Mouse (Mus musculus) layer of hippocampus, postnatal 36 days (tissue): ENCODE data around the gene Mapk1. TPM values are rescaled to one million over a fixed set of nuclear protein-coding genes. Genes with fewer than 3 reads are reported as not detected.
A peak's percentile ranks its signal among the peaks of the same experiment; 100 is the strongest.

ENCODE experiments used
- DNase-seq, 2 experiments: peaks; one replicate each; pipeline ENCODE4 v3.0.0; 2022
- total RNA-seq, 2 experiments: library from RNA; stranded (reverse); gene quantifications; 2 replicates each; pipeline ENCODE4 v1.2.3; 2021

The Mapk1 gene
- total RNA-seq, 2 experiments from 2014 or later: 522 to 529 TPM

- DNase-seq: no peak
Observed at GRCm38 (mm10) chr16:17018071-17018470, 34.9 kb downstream of the Mapk1 start.

DNA sequence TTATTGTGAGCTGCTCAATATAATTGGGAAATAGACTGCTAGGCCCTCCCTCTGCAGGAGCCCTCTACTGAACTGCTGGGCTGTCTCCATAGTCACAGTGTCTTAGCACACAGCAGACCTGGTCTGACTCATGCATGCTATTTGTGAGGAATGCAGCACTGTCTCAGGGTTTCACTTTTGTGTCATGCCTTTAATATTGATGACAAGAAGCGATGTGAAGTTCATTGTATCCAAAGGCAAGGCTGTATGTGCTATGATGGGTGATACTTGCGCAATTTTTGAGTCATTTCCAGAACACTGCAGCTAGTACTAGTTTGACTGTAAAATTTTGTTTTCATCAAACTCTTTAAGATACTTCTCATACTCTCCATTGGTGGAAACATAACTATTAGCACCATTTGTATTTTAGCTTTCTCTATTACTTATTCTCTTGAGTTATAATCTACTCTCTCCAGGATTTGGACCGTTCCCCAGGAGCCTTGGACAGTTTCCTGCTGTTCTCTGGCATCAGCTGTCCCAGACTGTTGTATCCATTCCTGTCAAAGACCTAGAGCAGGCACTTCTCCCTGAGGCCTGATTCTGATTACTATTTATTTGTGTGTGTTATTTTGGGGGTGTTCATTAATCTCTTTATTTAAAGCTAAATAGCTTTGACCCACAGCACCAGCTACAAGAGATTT, 41.4 kb downstream of the Mapk1 start:
- DNase-seq: peak in 1 of 2 experiments; percentile 27

DNA sequence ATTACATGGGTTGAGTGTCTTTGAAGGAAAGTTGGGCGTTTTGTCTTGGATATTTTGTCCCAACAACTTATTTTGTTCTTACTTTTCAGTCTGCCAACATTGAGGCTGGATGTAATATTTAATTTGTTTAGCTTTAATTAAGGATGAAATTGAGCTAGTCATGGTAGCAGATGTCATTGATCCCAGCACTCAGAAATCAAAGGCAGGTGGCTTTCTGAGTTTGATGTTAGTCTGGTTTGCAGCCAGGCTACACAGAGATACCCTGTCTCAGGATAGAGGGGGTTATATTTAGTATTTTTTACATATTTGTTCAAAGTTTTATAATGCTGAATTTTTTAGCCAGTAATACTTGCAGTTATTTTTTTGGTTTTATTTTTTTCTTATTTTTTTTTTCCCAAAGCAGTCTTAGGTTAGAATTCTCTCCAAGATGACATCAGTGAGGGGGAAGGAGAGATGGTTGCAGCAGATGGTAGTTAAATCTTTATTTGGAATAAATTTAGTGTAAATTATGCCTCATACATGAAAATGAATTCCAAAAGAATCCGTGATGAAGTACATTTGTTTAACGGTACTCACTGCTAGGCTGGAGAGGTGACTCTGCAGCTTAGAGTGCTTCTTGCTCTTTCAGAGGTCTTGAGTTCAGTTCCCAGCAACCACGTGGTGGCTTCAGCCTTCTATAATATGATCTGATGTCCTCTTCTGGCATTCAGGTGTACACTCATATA, 47.0 kb downstream of the Mapk1 start:
- DNase-seq: no peak

DNA sequence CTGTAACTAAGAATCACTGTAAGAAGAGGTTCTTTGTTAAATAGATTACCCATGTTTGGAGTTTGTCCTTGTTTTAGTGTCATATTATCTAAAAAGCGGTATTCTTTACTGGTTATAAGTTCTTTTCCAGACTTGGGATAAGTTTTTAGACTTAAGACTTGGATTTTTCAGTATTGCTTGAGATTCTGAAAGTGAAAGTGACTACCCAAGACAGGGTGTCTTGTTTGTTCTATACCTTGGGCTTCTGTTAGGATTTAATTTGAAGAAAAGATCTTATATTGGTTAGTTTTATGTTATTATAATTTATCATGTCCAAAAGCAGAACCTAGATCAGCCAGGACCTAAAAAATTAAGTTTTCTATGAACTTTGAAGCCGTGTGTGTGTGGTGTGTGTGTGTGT, 50.6 kb downstream of the Mapk1 start:
- DNase-seq: no peak

DNA sequence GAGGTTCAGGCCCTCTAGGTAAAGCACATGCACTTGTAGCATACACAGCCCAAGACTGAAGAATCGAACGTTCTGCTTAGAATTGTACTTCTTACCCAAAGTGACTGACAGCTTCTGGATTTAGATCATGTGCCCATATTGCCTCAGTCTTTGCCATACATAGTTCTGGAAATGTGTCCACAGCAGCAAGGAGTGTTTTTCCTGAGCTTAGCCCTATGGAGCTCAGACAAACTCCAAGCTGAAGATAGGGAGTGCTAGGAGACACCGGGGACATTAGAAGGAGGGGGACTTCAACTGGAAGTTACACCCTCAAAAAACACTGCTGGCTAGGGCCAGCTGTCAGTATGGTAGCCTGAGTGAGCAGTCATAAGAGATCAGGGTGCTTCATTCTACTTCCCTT, 57.5 kb downstream of the Mapk1 start:
- no peak for DNase-seq

DNA sequence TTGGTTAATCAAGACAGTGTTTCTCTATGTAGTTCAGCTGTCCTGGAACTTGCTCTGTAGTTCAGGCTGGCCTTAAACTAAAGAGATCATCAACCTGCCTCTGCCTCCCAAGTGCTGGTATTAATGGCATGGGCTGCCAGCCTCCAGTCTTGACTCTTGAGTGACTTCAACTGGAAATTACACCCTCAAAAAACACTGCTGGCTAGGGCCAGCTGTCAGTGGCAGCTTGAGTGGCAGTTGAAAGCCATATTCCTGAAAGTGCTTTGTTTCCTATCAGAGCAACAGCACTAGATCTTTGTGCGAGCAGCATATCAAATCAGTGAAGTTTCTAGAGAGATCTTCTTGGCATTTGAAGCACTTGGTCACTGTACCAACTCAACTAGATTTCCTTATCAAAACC, 58.2 kb downstream of the Mapk1 start:
- DNase-seq: no peak

GRCm38 (mm10) chr16:17044320-17044719, 61.1 kb downstream of the Mapk1 start:
- DNase-seq: no peak

- DNase-seq: no peak
Observed at GRCm38 (mm10) chr16:17045287-17045686, 62.1 kb downstream of the Mapk1 start.

DNA sequence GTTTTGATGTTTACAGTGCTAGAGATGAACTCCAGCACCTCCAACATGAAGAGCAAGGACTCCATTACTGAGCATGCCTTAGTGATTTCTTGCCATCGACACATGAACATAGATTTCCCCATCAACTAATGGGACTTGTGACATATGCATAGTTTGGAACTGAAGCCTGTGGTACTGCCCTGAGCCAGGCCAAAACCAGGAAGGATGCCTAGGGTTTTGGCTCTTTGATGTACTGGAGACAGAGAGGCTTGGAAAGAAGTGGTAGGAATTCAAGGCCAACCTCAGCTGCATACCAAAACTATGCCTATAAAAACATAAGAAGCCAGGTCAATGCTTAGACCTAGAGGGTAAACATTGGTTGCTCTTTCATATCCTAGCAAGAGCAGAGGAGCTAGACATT, 66.7 kb downstream of the Mapk1 start:
- no peak for DNase-seq

GRCm38 (mm10) chr16:17052087-17052486, 68.9 kb downstream of the Mapk1 start:
- DNase-seq: no peak

DNA sequence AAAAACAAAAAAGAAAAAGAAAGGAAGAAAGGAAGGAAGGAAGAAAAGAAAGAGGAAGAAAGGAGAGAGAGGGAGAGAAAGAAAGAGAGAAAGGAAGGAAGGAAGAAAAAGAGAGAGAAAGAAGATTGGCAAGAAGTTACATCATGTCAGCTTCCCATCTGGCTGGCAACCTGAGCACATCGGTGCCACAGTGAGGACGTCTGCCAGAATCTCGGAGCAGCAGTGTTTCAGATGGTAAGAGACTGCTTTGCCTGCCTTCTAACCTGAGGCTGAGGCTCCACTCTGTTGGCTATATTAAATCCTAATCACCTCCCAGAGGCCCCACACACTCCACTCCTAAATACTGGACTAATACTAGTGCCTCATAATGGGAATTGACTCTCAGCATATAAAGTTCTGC, 70.7 kb downstream of the Mapk1 start:
- no peak for DNase-seq

GRCm38 (mm10) chr16:17055584-17055983, 72.4 kb downstream of the Mapk1 start:
- DNase-seq: peak; percentile 46 to 51

DNA sequence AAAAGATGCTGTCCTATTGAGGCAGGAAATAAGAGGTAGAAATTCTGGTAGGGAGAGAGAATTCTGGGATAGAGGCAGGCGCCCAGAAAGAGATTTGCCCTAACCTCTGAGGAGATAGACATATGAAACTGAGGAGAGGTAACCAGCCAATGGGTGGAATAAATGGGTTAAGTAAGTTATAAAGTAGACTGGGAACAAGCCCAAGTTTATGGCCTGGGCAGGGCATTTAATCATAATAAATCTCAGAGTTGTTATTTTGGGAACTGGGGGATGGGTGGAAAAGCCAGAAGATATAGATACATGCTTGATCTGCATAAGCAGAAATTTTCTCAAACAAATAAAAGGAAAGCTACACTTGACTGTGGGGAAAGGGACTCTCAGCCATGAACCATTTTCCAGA, 79.2 kb downstream of the Mapk1 start:
- no peak for DNase-seq

DNA sequence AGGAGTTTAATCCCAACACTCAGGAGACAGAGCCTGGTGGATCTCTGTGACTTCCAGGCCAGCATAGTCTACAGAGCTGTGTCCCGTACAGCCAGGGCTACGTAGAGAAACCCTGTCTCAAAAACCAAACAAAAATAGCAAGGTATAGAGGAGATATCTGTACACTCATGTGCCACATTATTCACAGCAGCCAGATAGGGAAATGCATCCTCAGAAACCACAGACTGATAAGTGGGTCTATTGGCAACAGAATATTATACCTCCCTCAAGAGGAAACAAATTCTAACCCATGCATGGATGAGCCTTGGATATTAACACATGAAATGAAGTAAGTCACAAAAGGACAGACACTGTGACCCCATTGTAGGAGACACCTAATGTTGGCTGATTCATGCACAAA, 84.4 kb downstream of the Mapk1 start:
- no peak for DNase-seq

GRCm38 (mm10) chr16:17069511-17070443, 86.6 kb downstream of the Mapk1 start, which contains the start of gene Ypel1:
Gene Ypel1, plus strand, starts transcription at chr16:17069696.
- DNase-seq: peak; percentile 86 to 89

DNA sequence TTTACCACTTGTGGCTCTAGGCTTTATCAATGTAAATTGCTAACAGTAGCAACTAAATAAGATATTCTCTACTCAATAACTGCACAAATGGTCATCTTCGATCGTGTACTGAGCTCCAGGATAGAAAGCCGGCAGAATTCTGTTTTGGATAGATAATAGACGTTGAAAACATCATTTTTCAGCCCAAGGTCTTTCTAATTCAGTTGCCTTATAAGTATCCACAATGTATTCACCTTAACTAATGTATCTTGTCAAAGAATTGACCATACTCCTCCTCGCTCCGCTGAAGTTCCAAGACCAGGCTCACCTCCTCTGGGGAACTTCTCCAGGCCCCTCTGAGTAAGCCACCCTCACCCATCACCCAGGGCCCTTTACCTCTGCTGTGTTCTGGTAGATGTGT, 87.5 kb downstream of the Mapk1 start:
- DNase-seq: no peak

DNA sequence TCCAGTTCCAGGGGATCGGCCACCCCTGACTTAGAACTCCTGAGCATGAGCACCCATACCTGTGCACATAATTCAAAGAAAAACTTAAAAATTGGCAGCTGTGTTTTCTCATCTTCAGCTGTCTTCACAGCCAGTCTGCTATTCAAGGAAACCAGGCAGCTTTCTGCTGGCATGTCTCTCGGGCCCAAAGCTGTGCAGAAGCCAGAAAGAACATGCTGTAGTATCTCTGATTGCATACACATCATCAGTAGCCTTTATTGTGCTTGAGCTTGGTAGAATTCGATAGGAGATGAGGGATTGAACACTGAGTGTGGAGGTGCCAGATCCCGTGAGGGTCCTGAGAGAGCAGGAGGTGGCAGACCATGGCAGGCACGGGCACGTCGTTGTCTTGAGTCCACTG, 89.8 kb downstream of the Mapk1 start:
- DNase-seq: no peak

GRCm38 (mm10) chr16:17076301-17076700, 93.1 kb downstream of the Mapk1 start:
- DNase-seq: no peak

- no peak for DNase-seq
Observed at GRCm38 (mm10) chr16:17076869-17077268, 93.7 kb downstream of the Mapk1 start.

DNA sequence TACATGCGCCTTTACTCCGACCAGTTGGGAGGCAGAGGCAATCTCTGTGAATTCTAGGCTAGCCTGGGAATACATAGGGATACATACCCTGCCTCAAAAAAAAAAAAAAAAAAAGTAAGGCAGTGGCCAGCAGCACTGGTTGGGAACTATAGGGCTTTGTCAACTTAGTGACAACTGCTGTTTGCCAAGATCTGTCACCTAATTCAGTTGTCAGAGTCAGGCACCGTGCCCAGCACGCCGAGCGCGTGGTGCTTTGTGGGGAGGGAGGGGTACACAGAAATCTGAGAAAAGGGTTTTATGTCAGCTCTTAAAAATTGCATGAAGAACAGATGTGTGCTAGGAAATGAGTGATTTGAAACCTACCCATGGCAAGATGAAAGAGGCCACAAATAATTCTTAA, 94.9 kb downstream of the Mapk1 start:
- peak; percentile 58 to 72 for DNase-seq

DNA sequence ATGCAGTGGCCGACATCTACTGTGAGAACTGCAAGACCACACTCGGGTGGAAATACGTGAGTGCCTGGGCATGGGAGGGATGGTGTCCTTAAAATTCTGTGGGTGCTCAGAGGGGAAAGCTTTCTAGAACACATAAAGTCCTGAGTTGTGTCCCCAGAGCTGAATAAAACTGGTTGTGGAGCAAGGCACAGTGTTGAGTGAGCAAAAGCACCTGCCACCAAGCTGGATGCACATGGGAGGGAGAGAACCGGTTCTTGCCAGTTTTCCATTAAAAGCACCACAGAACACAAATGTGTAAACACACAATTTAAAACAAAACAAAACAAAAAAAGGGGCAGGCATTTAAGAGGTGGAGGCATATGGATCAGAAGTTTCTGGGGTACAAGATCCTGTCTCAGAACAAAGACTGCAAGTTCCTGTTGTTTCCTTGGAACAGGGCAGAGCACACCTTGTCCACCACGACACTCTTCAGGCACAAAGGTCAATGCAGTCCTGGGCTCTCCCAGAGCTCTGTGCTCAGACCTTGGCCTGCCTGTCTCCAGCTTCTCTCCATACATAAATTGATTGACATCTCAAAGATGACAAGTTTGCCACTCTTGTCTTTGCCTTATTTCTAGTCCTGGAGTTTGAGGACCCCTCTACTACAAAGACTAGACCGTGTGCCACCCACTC, 99.1 kb downstream of the Mapk1 start:
- no peak for DNase-seq

DNA sequence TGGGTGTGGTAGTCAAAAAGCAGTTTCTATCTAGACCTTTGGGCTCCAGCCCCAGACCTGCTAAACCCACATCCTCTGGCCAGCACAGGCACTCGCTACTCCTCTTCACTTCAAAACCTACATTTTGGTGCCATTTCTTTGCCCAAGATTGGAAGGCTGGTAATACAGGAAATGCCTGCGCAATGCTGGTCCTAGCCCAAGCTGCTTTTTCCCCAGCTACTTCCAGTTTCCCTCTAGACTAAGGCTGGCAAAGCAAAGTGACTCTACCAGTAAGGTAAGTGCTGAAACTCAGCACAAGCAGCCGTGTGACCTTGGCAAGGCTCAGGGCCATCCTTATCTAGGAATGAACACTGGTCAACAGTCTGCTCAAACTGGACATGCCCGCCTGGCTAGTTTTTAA, 102.5 kb downstream of the Mapk1 start:
- DNase-seq: no peak

GRCm38 (mm10) chr16:17086241-17086640, 103.1 kb downstream of the Mapk1 start:
- no peak for DNase-seq
